Mouse (Mus musculus): ENCODE data around the gene Trhr2. TPM values are rescaled to one million over a fixed set of nuclear protein-coding genes. Genes with fewer than 3 reads are reported as not detected.

Trhr2 gene
- polyA plus RNA-seq, 1 experiment, result not detected

- Histone ChIP-seq H3K27ac (ENCODE audit: insufficient read depth, low read depth, low read length) (no peak overlapping the region), H3K4me3 (ENCODE audit: insufficient read depth, low read length) (no peak overlapping the region), H3K4me1 (ENCODE audit: control insufficient read depth, insufficient read depth, low read length) (peaks cover 17% of the 10 kb centered on the region)
- TF ChIP-seq POLR2A (IDR thresholded peaks at IDR 0.05; ENCODE audit: borderline replicate concordance, low read depth, low read length), result no peak
- no peak for TF ChIP-seq CTCF (IDR thresholded peaks at IDR 0.05; ENCODE audit: low read depth, low read length)
These were observed 37.8 kb downstream of the Trhr2 start for GRCm38 (mm10) chr8:122322792-122323191.

GRCm38 (mm10) chr8:122322126-122322525 lies 38.4 kb downstream of the Trhr2 start:
- Histone ChIP-seq H3K27ac (ENCODE audit: insufficient read depth, low read depth, low read length) (no peak overlapping the region), H3K4me3 (ENCODE audit: insufficient read depth, low read length) (no peak overlapping the region), H3K4me1 (ENCODE audit: control insufficient read depth, insufficient read depth, low read length) (peaks cover 21% of the 10 kb centered on the region)
- TF ChIP-seq CTCF (IDR thresholded peaks at IDR 0.05; ENCODE audit: low read depth, low read length), result no peak
- no peak for TF ChIP-seq POLR2A (IDR thresholded peaks at IDR 0.05; ENCODE audit: borderline replicate concordance, low read depth, low read length)

GRCm38 (mm10) chr8:122321455-122321921 lies 39.1 kb downstream of the Trhr2 start:
- Histone ChIP-seq H3K4me1 (ENCODE audit: control insufficient read depth, insufficient read depth, low read length) (peaks cover 21% of the 10 kb centered on the region), H3K27ac (ENCODE audit: insufficient read depth, low read depth, low read length) (no peak overlapping the region), H3K4me3 (ENCODE audit: insufficient read depth, low read length) (no peak overlapping the region)
- TF ChIP-seq CTCF (IDR thresholded peaks at IDR 0.05; ENCODE audit: low read depth, low read length) (no peak), POLR2A (IDR thresholded peaks at IDR 0.05; ENCODE audit: borderline replicate concordance, low read depth, low read length) (no peak)

- H3K27ac ChIP-seq (ENCODE audit: insufficient read depth, low read depth, low read length), result no peak overlapping the region
These were observed 40.0 kb downstream of the Trhr2 start for GRCm38 (mm10) chr8:122320541-122320940.

GRCm38 (mm10) chr8:122319708-122320075 lies 40.9 kb downstream of the Trhr2 start:
- TF ChIP-seq CTCF (IDR thresholded peaks at IDR 0.05; ENCODE audit: low read depth, low read length) (no peak), POLR2A (IDR thresholded peaks at IDR 0.05; ENCODE audit: borderline replicate concordance, low read depth, low read length) (no peak)
- H3K27ac ChIP-seq (ENCODE audit: insufficient read depth, low read depth, low read length), result no peak overlapping the region
- H3K4me1 ChIP-seq (ENCODE audit: control insufficient read depth, insufficient read depth, low read length), result peaks cover 28% of the 10 kb centered on the region
- no peak overlapping the region for H3K4me3 ChIP-seq (ENCODE audit: insufficient read depth, low read length)

More at GRCm38 (mm10) chr8:122320541-122320940, 40.0 kb downstream of the Trhr2 start:
- H3K4me1 ChIP-seq (ENCODE audit: control insufficient read depth, insufficient read depth, low read length), result peaks cover 23% of the 10 kb centered on the region
- TF ChIP-seq CTCF (IDR thresholded peaks at IDR 0.05; ENCODE audit: low read depth, low read length), result no peak
- no peak for TF ChIP-seq POLR2A (IDR thresholded peaks at IDR 0.05; ENCODE audit: borderline replicate concordance, low read depth, low read length)
- H3K4me3 ChIP-seq (ENCODE audit: insufficient read depth, low read length), result no peak overlapping the region

GRCm38 (mm10) chr8:122319045-122319707 lies 41.4 kb downstream of the Trhr2 start:
- Histone ChIP-seq H3K4me1 (ENCODE audit: control insufficient read depth, insufficient read depth, low read length) (peaks cover 28% of the 10 kb centered on the region), H3K27ac (ENCODE audit: insufficient read depth, low read depth, low read length) (no peak overlapping the region), H3K4me3 (ENCODE audit: insufficient read depth, low read length) (no peak overlapping the region)
- TF ChIP-seq POLR2A (IDR thresholded peaks at IDR 0.05; ENCODE audit: borderline replicate concordance, low read depth, low read length), result no peak
- TF ChIP-seq CTCF (IDR thresholded peaks at IDR 0.05; ENCODE audit: low read depth, low read length), result no peak

GRCm38 (mm10) chr8:122317918-122318475 lies 42.5 kb downstream of the Trhr2 start:
- Histone ChIP-seq H3K27ac (ENCODE audit: insufficient read depth, low read depth, low read length) (no peak overlapping the region), H3K4me1 (ENCODE audit: control insufficient read depth, insufficient read depth, low read length) (peaks cover 24% of the 10 kb centered on the region)
- no peak for TF ChIP-seq CTCF (IDR thresholded peaks at IDR 0.05; ENCODE audit: low read depth, low read length)
- TF ChIP-seq POLR2A (IDR thresholded peaks at IDR 0.05; ENCODE audit: borderline replicate concordance, low read depth, low read length), result no peak

GRCm38 (mm10) chr8:122316402-122316801 lies 44.1 kb downstream of the Trhr2 start:
- no peak overlapping the region for H3K27ac ChIP-seq (ENCODE audit: insufficient read depth, low read depth, low read length)
- TF ChIP-seq CTCF (IDR thresholded peaks at IDR 0.05; ENCODE audit: low read depth, low read length) (no peak), POLR2A (IDR thresholded peaks at IDR 0.05; ENCODE audit: borderline replicate concordance, low read depth, low read length) (no peak)
- no peak overlapping the region for H3K4me3 ChIP-seq (ENCODE audit: insufficient read depth, low read length)
- peaks cover 24% of the 10 kb centered on the region for H3K4me1 ChIP-seq (ENCODE audit: control insufficient read depth, insufficient read depth, low read length)

More at GRCm38 (mm10) chr8:122317918-122318475, 42.5 kb downstream of the Trhr2 start:
- no peak overlapping the region for H3K4me3 ChIP-seq (ENCODE audit: insufficient read depth, low read length)

- peaks cover 24% of the 10 kb centered on the region for H3K4me1 ChIP-seq (ENCODE audit: control insufficient read depth, insufficient read depth, low read length)
- peak overlapping the region; percentile 76 for H3K27ac ChIP-seq (ENCODE audit: insufficient read depth, low read depth, low read length)
These were observed 45.5 kb downstream of the Trhr2 start for GRCm38 (mm10) chr8:122314899-122315496.

GRCm38 (mm10) chr8:122313310-122313709 lies 47.2 kb downstream of the Trhr2 start:
- H3K4me1 ChIP-seq (ENCODE audit: control insufficient read depth, insufficient read depth, low read length), result peaks cover 22% of the 10 kb centered on the region
- H3K4me3 ChIP-seq (ENCODE audit: insufficient read depth, low read length), result no peak overlapping the region
- H3K27ac ChIP-seq (ENCODE audit: insufficient read depth, low read depth, low read length), result no peak overlapping the region
- TF ChIP-seq CTCF (IDR thresholded peaks at IDR 0.05; ENCODE audit: low read depth, low read length), result no peak
- no peak for TF ChIP-seq POLR2A (IDR thresholded peaks at IDR 0.05; ENCODE audit: borderline replicate concordance, low read depth, low read length)

More at GRCm38 (mm10) chr8:122314899-122315496, 45.5 kb downstream of the Trhr2 start:
- no peak for TF ChIP-seq POLR2A (IDR thresholded peaks at IDR 0.05; ENCODE audit: borderline replicate concordance, low read depth, low read length)
- no peak; the same call in 1 of the 2 replicates for TF ChIP-seq CTCF (IDR thresholded peaks at IDR 0.05; ENCODE audit: low read depth, low read length)
- peak overlapping the region; percentile 48 for H3K4me3 ChIP-seq (ENCODE audit: insufficient read depth, low read length)

Measured in bone marrow macrophage, adult 2 months (primary cell).